Comparison of ENCODE assay signal across 34 mouse cellular contexts in genomic region chrX:101518006-101518405, GRCm38 (mm10).
"Had no signal": no experiment of that assay in that cellular context is flagged by ENCODE, and none has a peak within 500 bp of the region (broad histone marks: within the 10 kb centered on the region; RNA-seq: fewer than 3 reads in every experiment).

No protein-coding gene starts in this region.

- H3K4me2 ChIP-seq: heart, embryonic 12.5 days; heart, embryonic 13.5 days; heart, embryonic 15.5 days; hindbrain, embryonic 12.5 days; hindbrain, embryonic 13.5 days; hindbrain, embryonic 14.5 days; hindbrain, embryonic 15.5 days; intestine, embryonic 15.5 days; kidney, embryonic 15.5 days had no signal

- H3K27me3 ChIP-seq: heart, embryonic 12.5 days; heart, embryonic 13.5 days; heart, embryonic 15.5 days; hindbrain, embryonic 12.5 days; hindbrain, embryonic 13.5 days; hindbrain, embryonic 15.5 days; intestine, embryonic 15.5 days; kidney, embryonic 15.5 days had no signal

- H3K36me3 ChIP-seq: heart, embryonic 12.5 days; heart, embryonic 13.5 days; heart, embryonic 15.5 days; hindbrain, embryonic 10.5 days; hindbrain, embryonic 12.5 days; hindbrain, embryonic 13.5 days; hindbrain, embryonic 15.5 days; intestine, embryonic 15.5 days; kidney, embryonic 15.5 days had no signal

- H3K4me3 ChIP-seq: heart, embryonic 12.5 days; heart, embryonic 13.5 days; heart, embryonic 15.5 days; hindbrain, embryonic 10.5 days; hindbrain, embryonic 12.5 days; hindbrain, embryonic 13.5 days; hindbrain, embryonic 15.5 days; intestine, embryonic 15.5 days; kidney, embryonic 15.5 days; layer of hippocampus, adult 2 months; left cerebral cortex, adult 2 months had no signal

- H3K4me1 ChIP-seq: heart, embryonic 12.5 days; heart, embryonic 13.5 days; heart, embryonic 15.5 days; hindbrain, embryonic 10.5 days; hindbrain, embryonic 12.5 days; hindbrain, embryonic 13.5 days; hindbrain, embryonic 15.5 days; intestine, embryonic 15.5 days; kidney, embryonic 15.5 days had no signal

- ATAC-seq: hindbrain, embryonic 16.5 days; hindbrain, postnatal 0 days; inflammation-experienced regulatory T-cells, adult 6 months; intestine, embryonic 15.5 days; intestine, embryonic 16.5 days; intestine, postnatal 0 days had no signal

- H3K9ac ChIP-seq: heart, embryonic 12.5 days; heart, embryonic 13.5 days; heart, embryonic 15.5 days; hindbrain, embryonic 12.5 days; hindbrain, embryonic 13.5 days; hindbrain, embryonic 14.5 days; hindbrain, embryonic 15.5 days; intestine, embryonic 15.5 days; kidney, embryonic 15.5 days had no signal

- H3K27ac ChIP-seq: heart, embryonic 13.5 days; heart, embryonic 15.5 days; hindbrain, embryonic 10.5 days; hindbrain, embryonic 12.5 days; hindbrain, embryonic 13.5 days; hindbrain, embryonic 14.5 days; hindbrain, embryonic 15.5 days; hindbrain, postnatal 0 days; intestine, embryonic 15.5 days; kidney, embryonic 15.5 days; kidney, postnatal 0 days; layer of hippocampus, adult 2 months; left cerebral cortex, adult 2 months had no signal

- DNase-seq: heart, postnatal 10 days; heart, postnatal 14 days; heart, postnatal 36 days; heart, postnatal 4 days; kidney, adult 11 months; kidney, adult 18-20 months; kidney, adult 2 months; kidney, adult 8-10 months; kidney, adult 9 months; kidney, postnatal 10 days; kidney, postnatal 14 days; kidney, postnatal 25 days; kidney, postnatal 36 days; kidney, postnatal 4 days; layer of hippocampus, adult 9-11 months; layer of hippocampus, postnatal 36 days had no signal

- H3K9me3 ChIP-seq: heart, embryonic 12.5 days; heart, embryonic 13.5 days; heart, embryonic 15.5 days; hindbrain, embryonic 10.5 days; hindbrain, embryonic 12.5 days; hindbrain, embryonic 13.5 days; hindbrain, embryonic 15.5 days; intestine, embryonic 15.5 days; kidney, embryonic 15.5 days had no signal
